Mouse (Mus musculus) erythroblast, embryonic 14.5 days (primary cell): ENCODE results near the gene Plxnc1. TPM values are rescaled to one million over a fixed set of nuclear protein-coding genes. Genes with fewer than 3 reads are reported as not detected.

Experiments used
- H3K27me3 ChIP-seq: 2 replicates; pipeline ENCODE4 v1.6.1; 2012; ENCODE audit warnings: inconsistent platforms; ENCODE audit not compliant: control insufficient read depth
- H3K36me3 ChIP-seq: 2 replicates; pipeline ENCODE4 v1.6.1; 2012; ENCODE audit warnings: mild to moderate bottlenecking, inconsistent platforms; ENCODE audit not compliant: control insufficient read depth
- H3K4me1 ChIP-seq: 2 replicates; pipeline ENCODE4 v1.6.1; 2012; ENCODE audit warnings: inconsistent platforms; ENCODE audit not compliant: control insufficient read depth
- H3K4me3 ChIP-seq: replicated peaks from 2 replicates; pipeline ENCODE3; 2012; ENCODE audit warnings: moderate library complexity, mild to moderate bottlenecking, inconsistent platforms
- H3K9me3 ChIP-seq: 2 replicates; pipeline ENCODE4 v1.6.1; 2012; ENCODE audit warnings: low read length, inconsistent platforms, mixed read lengths; ENCODE audit not compliant: control insufficient read depth
- GATA1 ChIP-seq: IDR thresholded peaks from 2 replicates; pipeline ENCODE4 v1.6.1; 2012; ENCODE audit warnings: low read length, inconsistent platforms, mixed read lengths
- TAL1 ChIP-seq: IDR thresholded peaks from 3 replicates; pipeline ENCODE4 v1.6.1; 2012; ENCODE audit warnings: low read length, inconsistent platforms, mixed read lengths
- polyA plus RNA-seq: library from polyadenylated mRNA; stranded (reverse); fragments of >175 nt; gene quantifications from 2 replicates; pipeline ENCODE4 v1.2.3, GENCODE M21; 2012

The Plxnc1 gene
- polyA plus RNA-seq, 1 experiment: 0.05 TPM

- Histone ChIP-seq H3K9me3 (peaks cover 4% of the 10 kb centered on the region), H3K4me3 (no peak overlapping the region), H3K27me3 (no peaks in the 10 kb centered on the region), H3K36me3 (no peaks in the 10 kb centered on the region), H3K4me1 (peaks cover 12% of the 10 kb centered on the region)
- no peak for TF ChIP-seq GATA1
- no peak for TF ChIP-seq TAL1
These were observed 77.4 kb downstream of the Plxnc1 start for GRCm38 (mm10) chr10:94866995-94867856.

GRCm38 (mm10) chr10:94865206-94865605 lies 79.4 kb downstream of the Plxnc1 start:
- no peaks in the 10 kb centered on the region for H3K9me3 ChIP-seq
- TF ChIP-seq TAL1: no peak
- H3K36me3 ChIP-seq: no peaks in the 10 kb centered on the region
- peaks cover 1% of the 10 kb centered on the region; the same call in 1 of the 2 replicates for H3K4me1 ChIP-seq
- no peaks in the 10 kb centered on the region for H3K27me3 ChIP-seq
- H3K4me3 ChIP-seq: no peak overlapping the region

- peaks cover 3% of the 10 kb centered on the region for H3K36me3 ChIP-seq
- H3K4me3 ChIP-seq: no peak overlapping the region
These were observed 80.3 kb downstream of the Plxnc1 start for GRCm38 (mm10) chr10:94864199-94864928.

GRCm38 (mm10) chr10:94863251-94863650 lies 81.4 kb downstream of the Plxnc1 start:
- Histone ChIP-seq H3K27me3 (no peaks in the 10 kb centered on the region), H3K36me3 (peaks cover 3% of the 10 kb centered on the region), H3K4me3 (no peak overlapping the region), H3K4me1 (peaks cover 17% of the 10 kb centered on the region), H3K9me3 (no peaks in the 10 kb centered on the region)
- TF ChIP-seq GATA1: no peak
- no peak for TF ChIP-seq TAL1

More at GRCm38 (mm10) chr10:94864199-94864928, 80.3 kb downstream of the Plxnc1 start:
- TF ChIP-seq TAL1 (no peak), GATA1 (no peak)
- Histone ChIP-seq H3K9me3 (no peaks in the 10 kb centered on the region), H3K27me3 (no peaks in the 10 kb centered on the region), H3K4me1 (peaks cover 7% of the 10 kb centered on the region)

GRCm38 (mm10) chr10:94860870-94861269 lies 83.8 kb downstream of the Plxnc1 start:
- Histone ChIP-seq H3K36me3 (peaks cover 3% of the 10 kb centered on the region), H3K27me3 (no peaks in the 10 kb centered on the region), H3K4me1 (peaks cover 23% of the 10 kb centered on the region), H3K9me3 (no peaks in the 10 kb centered on the region), H3K4me3 (no peak overlapping the region)
- TF ChIP-seq GATA1: no peak
- TF ChIP-seq TAL1: no peak

GRCm38 (mm10) chr10:94858277-94859033 lies 86.2 kb downstream of the Plxnc1 start:
- peaks cover 23% of the 10 kb centered on the region for H3K4me1 ChIP-seq
- no peak overlapping the region for H3K4me3 ChIP-seq
- TF ChIP-seq GATA1: no peak
- TF ChIP-seq TAL1: no peak
- no peaks in the 10 kb centered on the region for H3K9me3 ChIP-seq
- no peaks in the 10 kb centered on the region for H3K27me3 ChIP-seq
- peaks cover 3% of the 10 kb centered on the region for H3K36me3 ChIP-seq

GRCm38 (mm10) chr10:94850565-94850964 lies 94.1 kb downstream of the Plxnc1 start:
- H3K4me1 ChIP-seq: no peaks in the 10 kb centered on the region
- TF ChIP-seq TAL1: no peak
- TF ChIP-seq GATA1: no peak
- H3K4me3 ChIP-seq: no peak overlapping the region
- H3K27me3 ChIP-seq: no peaks in the 10 kb centered on the region
- H3K9me3 ChIP-seq: no peaks in the 10 kb centered on the region
- H3K36me3 ChIP-seq: no peaks in the 10 kb centered on the region

- no peak for TF ChIP-seq TAL1
- no peak for TF ChIP-seq GATA1
- H3K36me3 ChIP-seq: no peaks in the 10 kb centered on the region
- no peaks in the 10 kb centered on the region for H3K4me1 ChIP-seq
- no peaks in the 10 kb centered on the region for H3K9me3 ChIP-seq
- H3K27me3 ChIP-seq: no peaks in the 10 kb centered on the region
- H3K4me3 ChIP-seq: no peak overlapping the region
These were observed 94.7 kb downstream of the Plxnc1 start for GRCm38 (mm10) chr10:94849930-94850329.
